Mouse (Mus musculus) erythroblast, embryonic 14.5 days (primary cell): ENCODE results near the gene Cacna2d3. TPM values are rescaled to one million over a fixed set of nuclear protein-coding genes. Genes with fewer than 3 reads are reported as not detected.

Experiments used
- H3K27me3 ChIP-seq: 2 replicates; pipeline ENCODE4 v1.6.1; 2012; ENCODE audit warnings: inconsistent platforms; ENCODE audit not compliant: control insufficient read depth
- H3K36me3 ChIP-seq: 2 replicates; pipeline ENCODE4 v1.6.1; 2012; ENCODE audit warnings: mild to moderate bottlenecking, inconsistent platforms; ENCODE audit not compliant: control insufficient read depth
- H3K4me1 ChIP-seq: 2 replicates; pipeline ENCODE4 v1.6.1; 2012; ENCODE audit warnings: inconsistent platforms; ENCODE audit not compliant: control insufficient read depth
- H3K4me3 ChIP-seq: replicated peaks from 2 replicates; pipeline ENCODE3; 2012; ENCODE audit warnings: moderate library complexity, mild to moderate bottlenecking, inconsistent platforms
- H3K9me3 ChIP-seq: 2 replicates; pipeline ENCODE4 v1.6.1; 2012; ENCODE audit warnings: low read length, inconsistent platforms, mixed read lengths; ENCODE audit not compliant: control insufficient read depth
- GATA1 ChIP-seq: IDR thresholded peaks from 2 replicates; pipeline ENCODE4 v1.6.1; 2012; ENCODE audit warnings: low read length, inconsistent platforms, mixed read lengths
- TAL1 ChIP-seq: IDR thresholded peaks from 3 replicates; pipeline ENCODE4 v1.6.1; 2012; ENCODE audit warnings: low read length, inconsistent platforms, mixed read lengths
- polyA plus RNA-seq: library from polyadenylated mRNA; stranded (reverse); fragments of >175 nt; gene quantifications from 2 replicates; pipeline ENCODE4 v1.2.3, GENCODE M21; 2012

Gene Cacna2d3
- polyA plus RNA-seq, 1 experiment = 0.14 TPM

- TF ChIP-seq TAL1 (no peak), GATA1 (no peak)
- Histone ChIP-seq H3K36me3 (no peaks in the 10 kb centered on the region), H3K27me3 (no peaks in the 10 kb centered on the region), H3K9me3 (no peaks in the 10 kb centered on the region), H3K4me1 (no peaks in the 10 kb centered on the region), H3K4me3 (no peak overlapping the region)
These were observed 71.1 kb downstream of the Cacna2d3 start for GRCm38 (mm10) chr14:29650591-29650990.

- Histone ChIP-seq H3K36me3 (no peaks in the 10 kb centered on the region), H3K4me1 (no peaks in the 10 kb centered on the region), H3K4me3 (no peak overlapping the region), H3K27me3 (no peaks in the 10 kb centered on the region), H3K9me3 (no peaks in the 10 kb centered on the region)
- TF ChIP-seq GATA1 (no peak), TAL1 (no peak)
These were observed 72.9 kb downstream of the Cacna2d3 start for GRCm38 (mm10) chr14:29648721-29649120.

DNA sequence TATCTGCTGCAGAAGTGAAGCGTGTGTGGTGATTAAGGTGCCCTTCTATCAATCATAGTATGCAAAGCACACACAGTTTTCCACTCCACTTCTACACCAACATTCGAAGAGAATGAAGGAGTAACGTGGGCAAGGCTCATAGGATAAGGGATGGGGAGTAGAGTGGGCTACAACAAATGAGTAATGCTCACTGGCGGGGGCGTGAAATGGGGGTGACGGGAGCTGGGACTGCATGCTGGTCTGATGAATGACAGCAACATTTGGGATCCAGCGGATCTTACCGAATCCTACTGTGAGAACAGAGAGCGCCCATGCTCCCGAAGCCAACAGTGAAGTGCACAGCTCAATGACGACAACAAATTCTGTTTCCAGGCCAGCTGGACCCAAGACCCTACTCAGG is 76.2 kb downstream of the Cacna2d3 start:
- Histone ChIP-seq H3K4me1 (no peaks in the 10 kb centered on the region), H3K27me3 (no peaks in the 10 kb centered on the region), H3K36me3 (no peaks in the 10 kb centered on the region), H3K4me3 (no peak overlapping the region), H3K9me3 (no peaks in the 10 kb centered on the region)
- TF ChIP-seq GATA1 = no peak
- no peak for TF ChIP-seq TAL1

DNA sequence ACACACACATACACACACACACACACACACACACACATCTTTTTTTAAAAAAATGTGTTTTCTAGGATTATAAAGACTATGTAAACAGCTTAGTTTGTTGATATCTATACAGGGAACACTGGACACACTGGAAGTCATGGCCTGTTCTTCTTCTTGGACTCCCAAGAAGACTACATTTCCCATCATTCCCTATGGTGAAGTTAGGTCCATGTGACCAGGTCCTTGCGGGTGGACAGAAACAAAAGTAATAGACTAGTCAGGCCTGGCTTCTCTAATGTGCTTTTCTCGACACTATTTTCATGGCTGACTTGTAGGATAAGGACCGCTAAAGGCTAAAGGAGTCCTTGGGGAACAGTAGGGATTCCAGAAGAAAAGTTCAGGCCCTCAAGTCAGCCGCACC is 78.4 kb downstream of the Cacna2d3 start:
- Histone ChIP-seq H3K27me3 (no peaks in the 10 kb centered on the region), H3K4me1 (no peaks in the 10 kb centered on the region), H3K4me3 (no peak overlapping the region), H3K36me3 (no peaks in the 10 kb centered on the region), H3K9me3 (no peaks in the 10 kb centered on the region)
- TF ChIP-seq TAL1 = no peak
- no peak for TF ChIP-seq GATA1

- Histone ChIP-seq H3K36me3 (no peaks in the 10 kb centered on the region), H3K4me1 (no peaks in the 10 kb centered on the region), H3K27me3 (no peaks in the 10 kb centered on the region), H3K4me3 (no peak overlapping the region), H3K9me3 (0 out of 2 replicates have a peak, but pooled peaks cover 2% of the 10 kb centered on the region)
- no peak for TF ChIP-seq GATA1
- no peak for TF ChIP-seq TAL1
These were observed 82.4 kb downstream of the Cacna2d3 start for GRCm38 (mm10) chr14:29639266-29639665.

DNA sequence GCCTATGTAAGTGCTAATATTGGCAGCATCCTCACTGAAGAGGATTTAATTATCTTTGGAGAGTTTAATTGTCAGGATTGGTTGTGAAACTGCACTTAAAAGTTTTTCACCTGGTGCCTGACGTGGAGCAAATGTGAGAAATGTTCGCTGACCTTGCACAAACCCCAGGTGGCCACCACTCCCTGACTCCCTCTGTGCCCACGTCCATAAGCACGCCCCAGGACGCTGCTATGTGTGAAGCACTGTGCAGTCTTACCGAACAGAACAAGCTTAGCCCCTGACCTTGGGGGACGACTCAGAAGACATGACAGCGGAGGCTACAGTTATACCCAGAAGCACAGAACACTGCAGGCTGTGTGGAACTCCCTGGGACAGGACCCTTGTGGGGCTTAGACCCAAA is 93.5 kb downstream of the Cacna2d3 start:
- Histone ChIP-seq H3K4me3 (no peak overlapping the region), H3K36me3 (no peaks in the 10 kb centered on the region), H3K27me3 (no peaks in the 10 kb centered on the region), H3K4me1 (no peaks in the 10 kb centered on the region), H3K9me3 (peaks cover 3% of the 10 kb centered on the region; the same call in 1 of the 2 replicates)
- TF ChIP-seq GATA1 (no peak), TAL1 (no peak)

DNA sequence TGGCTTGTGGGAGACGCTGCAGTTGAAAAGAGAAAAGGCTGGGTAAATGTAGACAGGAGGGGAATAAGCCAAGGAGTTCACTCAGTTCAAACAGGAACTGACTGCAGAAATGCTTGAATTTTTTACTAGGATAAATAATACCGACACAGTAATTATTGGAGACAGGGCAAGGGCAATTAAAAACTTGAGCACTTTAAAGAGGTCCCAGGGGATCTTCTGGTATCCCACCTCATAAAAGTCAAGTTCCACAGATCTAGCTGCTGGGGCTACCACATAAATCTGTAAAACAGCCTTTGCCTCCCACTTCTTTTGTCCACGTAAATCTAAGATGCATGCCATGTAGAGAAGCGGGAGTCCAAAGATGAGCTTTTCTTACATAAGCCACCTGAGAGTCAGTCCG is 109.2 kb downstream of the Cacna2d3 start:
- Histone ChIP-seq H3K4me1 (no peaks in the 10 kb centered on the region), H3K27me3 (no peaks in the 10 kb centered on the region), H3K36me3 (no peaks in the 10 kb centered on the region), H3K9me3 (peaks cover 2% of the 10 kb centered on the region), H3K4me3 (no peak overlapping the region)
- TF ChIP-seq GATA1 (no peak), TAL1 (no peak)

- no peaks in the 10 kb centered on the region for H3K4me1 ChIP-seq
- no peaks in the 10 kb centered on the region for H3K27me3 ChIP-seq
- no peak overlapping the region for H3K4me3 ChIP-seq
- TF ChIP-seq TAL1 = no peak
- H3K9me3 ChIP-seq = peaks cover 2% of the 10 kb centered on the region
- H3K36me3 ChIP-seq = no peaks in the 10 kb centered on the region
These were observed 112.9 kb downstream of the Cacna2d3 start for GRCm38 (mm10) chr14:29608761-29609160.

GRCm38 (mm10) chr14:29599428-29599827 is 122.2 kb downstream of the Cacna2d3 start:
- TF ChIP-seq GATA1 (no peak), TAL1 (no peak)
- Histone ChIP-seq H3K9me3 (no peaks in the 10 kb centered on the region), H3K36me3 (no peaks in the 10 kb centered on the region), H3K4me1 (no peaks in the 10 kb centered on the region), H3K27me3 (no peaks in the 10 kb centered on the region), H3K4me3 (no peak overlapping the region)

DNA sequence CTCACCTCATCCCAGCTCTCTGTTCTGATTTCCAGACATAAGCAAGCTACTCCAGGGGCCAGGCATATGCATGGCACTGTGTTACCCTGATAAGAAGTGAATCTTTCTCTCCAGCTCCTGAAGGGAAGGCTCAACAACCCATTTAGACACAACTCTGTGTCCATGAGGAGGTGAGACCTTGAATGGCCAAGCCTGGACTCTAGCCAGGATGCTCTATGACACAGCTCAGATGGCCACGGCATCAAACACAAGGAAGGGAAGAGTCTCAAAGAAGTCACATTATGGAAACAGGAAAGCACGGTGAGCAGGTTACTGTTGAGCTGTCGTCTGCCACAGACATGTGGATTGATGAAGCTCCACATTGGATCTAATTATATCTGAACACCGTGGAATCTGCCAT is 128.8 kb downstream of the Cacna2d3 start:
- H3K4me3 ChIP-seq = no peak overlapping the region
- no peak for TF ChIP-seq TAL1
- no peak for TF ChIP-seq GATA1
- H3K27me3 ChIP-seq = no peaks in the 10 kb centered on the region
- no peaks in the 10 kb centered on the region; the same call in 1 of the 2 replicates for H3K9me3 ChIP-seq
- H3K36me3 ChIP-seq = no peaks in the 10 kb centered on the region
- H3K4me1 ChIP-seq = no peaks in the 10 kb centered on the region
